Mouse (Mus musculus): Measurements from ENCODE around the gene Tead1. TPM values are rescaled to one million over a fixed set of nuclear protein-coding genes. Genes with fewer than 3 reads are reported as not detected.

Tead1 gene
- 100 to 1,000 TPM; 157 to 186 TPM for total RNA-seq (2021)

DNA sequence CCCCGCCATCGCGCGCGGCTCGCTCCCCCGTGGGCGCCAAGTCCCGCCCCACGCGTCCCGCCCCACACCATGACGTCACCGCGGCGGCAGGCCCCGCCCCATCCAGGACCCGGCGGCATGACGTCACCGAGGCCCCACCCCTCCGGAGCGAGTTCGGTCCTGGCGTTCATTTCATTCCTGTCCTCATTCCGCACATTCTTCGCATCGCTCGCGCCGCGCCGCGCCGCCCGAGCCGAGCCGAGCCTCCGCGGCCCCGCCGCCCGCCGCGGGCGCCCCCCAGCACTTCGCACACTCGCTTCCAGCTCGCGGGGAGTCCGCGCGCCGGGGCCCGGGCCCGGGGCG is at the start of gene Tead1:
Tead1 (plus strand) TSS at position 148 of the 342 bp plus-strand sequence.
- intact Hi-C loops (cut with DNase I): loop anchor here (2.0 to 5.0 kb wide), 2 partner anchors 210 to 277 kb away; no protein-coding TSS in a partner anchor
- DNase-seq: peak; percentile 97 to 98

- no peak for DNase-seq
- intact Hi-C loops (cut with DNase I): no loop called here
Measured at GRCm38 (mm10) chr7:112634505-112635213, 44.5 kb upstream of the Tead1 start.

GRCm38 (mm10) chr7:112635936-112636335 is 43.2 kb upstream of the Tead1 start:
- intact Hi-C loops (cut with DNase I): no loop called here
- no peak for DNase-seq

- DNase-seq: peak in 1 of 2 experiments; percentile 47
- intact Hi-C loops (cut with DNase I): no loop called here
Measured at GRCm38 (mm10) chr7:112643866-112644543, 35.1 kb upstream of the Tead1 start.

DNA sequence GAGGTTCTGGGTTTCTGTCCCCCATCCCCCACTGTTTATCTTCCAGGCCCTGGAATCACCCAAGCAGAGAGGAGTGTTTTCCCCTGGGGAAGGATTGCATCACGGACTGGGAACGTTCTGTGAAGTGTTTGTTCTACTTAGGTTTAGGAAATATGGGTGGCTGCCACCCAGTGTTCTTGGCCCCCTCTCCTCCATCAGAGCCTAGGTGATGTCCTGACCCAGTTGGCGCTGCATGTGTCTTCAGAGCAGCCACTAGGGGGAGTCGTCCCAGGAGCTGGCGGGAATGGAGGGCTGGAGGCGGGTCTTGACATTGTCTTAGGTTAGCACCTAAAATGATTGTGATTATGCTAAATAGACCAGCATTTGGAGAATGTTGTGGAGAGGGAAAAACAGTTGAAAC is 34.4 kb upstream of the Tead1 start:
- intact Hi-C loops (cut with DNase I): no loop called here
- peak; percentile 59 to 71 for DNase-seq

- intact Hi-C loops (cut with DNase I): no loop called here
Measured at GRCm38 (mm10) chr7:112645724-112646123, 33.4 kb upstream of the Tead1 start.

GRCm38 (mm10) chr7:112647417-112647816 is 31.7 kb upstream of the Tead1 start:
- intact Hi-C loops (cut with DNase I): no loop called here
- DNase-seq: no peak

More at GRCm38 (mm10) chr7:112645724-112646123, 33.4 kb upstream of the Tead1 start:
- no peak for DNase-seq

DNA sequence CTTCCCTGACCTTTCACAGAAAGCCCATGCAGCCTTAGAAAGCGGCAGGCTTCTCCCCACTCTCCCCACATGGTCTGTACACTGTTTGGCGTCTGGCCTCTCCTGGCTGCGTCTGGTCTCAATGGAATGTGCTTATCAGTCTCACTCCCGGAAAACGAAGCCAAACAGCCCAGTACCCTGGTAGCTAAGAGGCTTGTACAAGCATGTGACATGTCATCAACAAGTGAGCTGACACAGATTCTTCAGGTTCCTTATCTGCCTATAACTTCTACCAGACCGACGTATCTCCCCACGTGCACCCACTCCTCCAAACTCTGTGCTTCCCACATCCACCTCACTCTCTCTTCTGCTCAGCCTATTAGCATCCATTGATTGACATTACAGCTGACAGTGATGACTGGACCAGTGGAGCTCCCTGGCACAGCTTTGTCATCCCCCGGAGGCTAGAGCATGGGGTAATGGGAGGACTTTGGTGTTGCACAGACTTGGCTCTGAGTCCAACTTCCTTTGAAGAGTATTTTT is 22.9 kb upstream of the Tead1 start:
- intact Hi-C loops (cut with DNase I): no loop called here
- DNase-seq: peak; percentile 74 to 82

DNA sequence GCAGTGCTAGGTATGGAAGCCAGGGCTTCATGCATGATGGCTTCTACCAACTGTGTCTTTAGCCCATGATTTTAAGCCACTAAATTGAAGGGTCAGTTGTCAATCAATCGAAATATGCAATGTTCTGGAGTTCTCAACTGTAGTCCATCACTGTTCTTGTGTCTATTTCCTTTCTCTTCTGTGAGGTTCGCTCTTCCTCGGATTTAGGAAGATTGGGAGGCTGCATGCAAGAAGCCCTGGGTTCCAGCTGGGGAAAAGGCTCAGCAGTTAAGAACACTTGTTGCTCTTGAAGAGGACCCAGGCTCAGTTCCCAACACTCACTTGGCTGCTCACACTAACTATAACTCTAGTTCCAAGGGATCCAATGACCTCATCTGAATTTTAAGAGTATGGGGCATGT is 20.2 kb upstream of the Tead1 start:
- intact Hi-C loops (cut with DNase I): no loop called here
- DNase-seq: no peak

GRCm38 (mm10) chr7:112659816-112660215 is 19.3 kb upstream of the Tead1 start:
- DNase-seq: peak in 1 of 2 experiments; percentile 21
- intact Hi-C loops (cut with DNase I): loop anchor here (5.0 kb wide), 1 partner anchor 98 kb away; no protein-coding TSS in a partner anchor

DNA sequence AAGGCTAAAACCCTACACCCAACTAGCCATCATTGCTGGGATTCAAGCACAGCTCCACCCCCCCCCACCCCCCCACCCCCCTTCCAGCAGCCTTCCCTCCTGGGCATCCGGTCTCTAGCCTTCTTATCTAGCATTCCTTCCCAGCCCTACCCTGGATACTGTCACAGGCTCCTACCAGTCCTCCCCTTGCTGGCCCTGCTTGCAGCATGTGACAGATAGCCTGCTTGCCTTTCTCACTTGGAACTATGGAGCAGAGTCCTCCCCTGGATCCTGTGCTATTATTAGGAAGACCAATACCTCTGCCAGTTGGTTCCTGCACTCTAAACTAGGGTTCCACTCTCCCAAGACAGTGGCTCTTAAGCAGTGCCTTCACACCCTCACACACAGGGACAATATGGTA is 18.8 kb upstream of the Tead1 start:
- intact Hi-C loops (cut with DNase I): loop anchor here (5.0 kb wide), 1 partner anchor 98 kb away; no protein-coding TSS in a partner anchor
- peak; percentile 38 to 51 for DNase-seq

DNA sequence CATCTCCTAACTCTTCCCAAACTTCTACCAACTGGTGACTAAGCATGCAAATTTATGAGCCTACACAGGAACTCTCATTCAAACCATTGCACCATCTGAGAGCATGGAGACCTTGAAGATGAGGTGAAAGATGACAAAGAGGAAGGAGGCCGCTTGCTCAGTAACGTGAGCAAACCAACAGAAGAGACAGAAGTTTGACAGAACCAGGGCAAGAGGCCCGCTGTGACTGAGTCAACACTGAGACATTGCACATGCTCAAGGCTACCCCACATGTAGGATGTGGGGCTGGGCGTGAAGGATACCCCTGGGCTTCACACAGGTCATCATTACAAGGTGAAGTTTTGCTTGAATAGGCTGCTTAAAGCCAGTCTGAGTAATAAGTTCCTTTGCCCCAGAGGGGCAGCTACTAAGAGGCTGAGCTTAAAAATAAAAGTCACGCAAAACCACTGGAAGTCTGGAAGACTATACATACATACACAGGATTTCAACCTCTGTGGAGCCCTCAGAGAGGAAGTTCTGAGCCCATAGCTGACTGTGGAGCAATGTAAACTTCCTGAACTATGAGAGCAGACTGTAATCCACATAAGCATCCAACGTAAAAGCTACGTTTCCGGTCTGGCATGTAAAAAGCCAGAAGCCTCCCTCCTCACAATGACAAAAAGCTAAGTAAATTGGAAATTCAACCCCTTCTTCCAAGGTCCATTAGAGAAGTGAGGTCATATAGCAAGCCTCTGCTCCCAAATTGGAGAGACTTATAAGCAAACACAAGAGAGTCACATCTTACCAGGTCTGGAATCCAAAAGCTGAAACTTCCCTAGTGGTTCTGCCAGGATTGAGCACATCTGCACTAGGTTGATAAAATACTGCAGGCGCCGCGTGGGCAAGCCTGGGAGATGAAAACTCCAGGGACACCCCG is 16.5 kb upstream of the Tead1 start:
- intact Hi-C loops (cut with DNase I): loop anchor here (2.0 to 5.0 kb wide), 2 partner anchors 14 to 100 kb away; no protein-coding TSS in a partner anchor
- DNase-seq: no peak

- intact Hi-C loops (cut with DNase I): loop anchor here (2.0 to 5.0 kb wide), 2 partner anchors 13 to 101 kb away; no protein-coding TSS in a partner anchor
- DNase-seq: peak; percentile 37 to 62
Measured at GRCm38 (mm10) chr7:112663314-112663966, 15.7 kb upstream of the Tead1 start.

DNA sequence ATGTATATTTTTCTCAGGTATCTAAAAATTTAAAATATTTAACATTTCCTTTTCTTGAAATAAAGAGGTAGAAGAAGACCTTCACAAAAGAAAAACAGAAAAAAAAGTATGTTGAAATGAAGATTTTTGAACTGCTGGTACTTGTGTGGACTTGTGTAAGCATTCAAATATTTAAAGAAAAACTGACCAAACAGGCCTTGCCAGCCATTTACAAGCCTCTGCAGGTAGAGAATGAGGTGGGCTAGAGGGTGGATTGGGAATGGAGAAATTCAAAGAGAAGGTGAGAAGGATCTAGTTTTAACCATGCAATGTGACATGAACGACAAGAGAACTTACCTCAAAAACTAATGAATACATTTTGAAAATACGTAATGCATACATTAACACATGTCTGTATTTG is 9.1 kb upstream of the Tead1 start:
- intact Hi-C loops (cut with DNase I): no loop called here
- DNase-seq: no peak

- peak; percentile 65 to 70 for DNase-seq
- intact Hi-C loops (cut with DNase I): loop anchor here (2.0 to 5.0 kb wide), 2 partner anchors 210 to 276 kb away; no protein-coding TSS in a partner anchor
Measured at GRCm38 (mm10) chr7:112678418-112679170, 524 bp upstream of the Tead1 start.

DNA sequence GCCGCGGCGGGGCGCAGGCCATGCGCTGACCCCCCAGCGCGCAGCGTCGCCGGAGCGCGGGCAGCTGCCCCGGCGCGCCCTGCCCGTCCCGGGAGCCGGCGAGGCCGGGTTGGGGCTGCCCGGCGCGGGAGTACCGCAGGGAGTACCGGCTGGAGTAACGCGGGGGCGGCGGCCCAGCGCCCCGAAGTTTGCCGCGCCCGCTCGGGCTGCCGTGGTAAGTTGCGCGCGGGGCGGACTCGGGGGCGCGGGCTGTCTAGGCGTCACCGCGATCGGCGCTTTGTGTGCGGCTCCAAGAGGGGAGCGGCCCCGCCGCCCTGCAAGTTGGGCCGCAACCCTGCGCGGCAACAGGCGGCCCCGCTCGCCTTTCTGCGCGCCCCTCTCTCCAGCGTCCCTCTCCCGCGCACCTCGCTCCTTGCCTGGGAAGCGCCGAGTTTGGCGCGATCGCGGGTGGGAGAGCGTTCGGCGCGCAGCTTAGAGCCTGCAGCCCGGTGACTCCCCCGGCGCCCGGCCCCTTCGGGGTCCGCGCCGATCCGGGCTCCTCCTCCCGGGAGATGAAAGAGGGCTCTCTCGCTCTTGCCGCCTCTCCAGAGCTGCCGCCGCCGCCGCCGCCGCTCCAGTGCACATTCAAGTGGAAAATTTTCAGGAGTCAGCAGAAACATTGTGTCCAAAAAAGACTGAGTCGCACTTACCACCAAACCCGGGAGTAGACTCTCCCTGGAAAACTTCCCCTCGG is 561 bp downstream of the Tead1 start:
- intact Hi-C loops (cut with DNase I): loop anchor here (2.0 to 5.0 kb wide), 6 partner anchors 17 to 277 kb away; no protein-coding TSS in a partner anchor

GRCm38 (mm10) chr7:112680498-112681251 is 1.6 kb downstream of the Tead1 start:
- DNase-seq: peak; percentile 58 to 63
- intact Hi-C loops (cut with DNase I): loop anchor here (2.0 to 5.0 kb wide), 4 partner anchors 16 to 188 kb away; no protein-coding TSS in a partner anchor

More for the DNA sequence above, 561 bp downstream of the Tead1 start:
- peak; percentile 67 to 81 for DNase-seq
